Mouse (Mus musculus) hindbrain, embryonic 14.5 days (tissue): ENCODE data around the gene Ube2m. TPM values are rescaled to one million over a fixed set of nuclear protein-coding genes. Genes with fewer than 3 reads are reported as not detected.

Experiments
- ATAC-seq: fragments of 200-750 bp; cut with Nextera tagmentation; 2 replicates; pipeline ENCODE4 v1.8.0; 2017; ENCODE audit warnings: moderate number of reproducible peaks, mild to moderate bottlenecking, moderate TSS enrichment, moderate library complexity; ENCODE audit not compliant: low FRiP score
- DNase-seq: peaks from one replicate; pipeline ENCODE4 v3.0.0-alpha.2; 2015; ENCODE audit warnings: low spot score
- H3K27ac ChIP-seq: fragments of 300-500 bp; sonication (generic); 2 replicates; pipeline ENCODE4 v1.5.1; 2014; ENCODE audit warnings: mild to moderate bottlenecking, moderate library complexity
- H3K27me3 ChIP-seq: fragments of 300-500 bp; sonication (generic); 2 replicates; pipeline ENCODE4 v1.6.1; 2014; ENCODE audit warnings: mild to moderate bottlenecking, low read length, mixed read lengths; ENCODE audit not compliant: control insufficient read depth, insufficient read depth
- H3K36me3 ChIP-seq: fragments of 300-500 bp; sonication (generic); replicated peaks from 2 replicates; pipeline ENCODE4 v1.6.1; 2014; ENCODE audit not compliant: control insufficient read depth, insufficient read depth
- H3K4me1 ChIP-seq: fragments of 300-500 bp; sonication (generic); replicated peaks from 2 replicates; pipeline ENCODE4 v1.6.1; 2014; ENCODE audit warnings: antibody characterized with exemption, low read length, mixed read lengths; ENCODE audit not compliant: control insufficient read depth, insufficient read depth
- H3K4me2 ChIP-seq: fragments of 300-500 bp; sonication (generic); replicated peaks from 2 replicates; pipeline ENCODE4 v1.6.1; 2014; ENCODE audit warnings: mild to moderate bottlenecking, moderate library complexity
- H3K4me3 ChIP-seq: fragments of 300-500 bp; sonication (generic); replicated peaks from 2 replicates; pipeline ENCODE4 v1.5.1; 2014; ENCODE audit warnings: mild to moderate bottlenecking, low read length
- H3K9ac ChIP-seq: fragments of 300-500 bp; sonication (generic); 2 replicates; pipeline ENCODE4 v1.6.1; 2014
- H3K9me3 ChIP-seq: fragments of 300-500 bp; sonication (generic); 2 replicates; pipeline ENCODE4 v1.6.1; 2016; ENCODE audit warnings: low read length; ENCODE audit not compliant: control insufficient read depth
- WGBS: fragments of 180-500 bp; shearing (Covaris S2); extraction: QIAGEN DNeasy Blood & Tissue Kit; methylation state at CpG from one replicate; pipeline ENCODE4 v1.1.7; 2014; 5-methylcytosine and 5-hydroxymethylcytosine counted together
- polyA plus RNA-seq: library from polyadenylated mRNA; unstranded; fragments of >200 nt; fragmentation: Nextera tagmentation; extraction: Ambion mirVana; gene quantifications from 2 replicates; pipeline ENCODE4 v1.2.1, GENCODE M21; 2014

Ube2m gene
- polyA plus RNA-seq, 1 experiment from 2014 or later, result 179 TPM

DNA sequence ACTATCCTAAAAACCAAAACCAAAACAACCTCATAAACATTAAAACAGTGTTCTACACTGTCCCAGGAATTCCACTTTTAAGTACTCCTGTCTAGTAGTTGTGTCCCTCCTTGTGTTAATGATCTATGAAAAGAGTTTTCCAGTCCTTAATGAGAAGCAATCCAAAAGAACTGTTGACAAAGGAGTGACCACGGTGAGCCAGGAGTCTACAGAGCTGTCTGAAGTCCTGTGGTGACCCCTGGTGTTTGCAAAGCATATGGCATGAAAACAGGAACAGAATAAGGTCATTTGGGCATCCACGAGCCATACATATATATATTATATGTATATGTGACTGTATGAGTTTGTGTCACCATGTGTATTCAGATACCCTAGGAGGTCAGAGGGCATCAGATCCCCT is 8.0 kb upstream of the Ube2m start:
- Histone ChIP-seq H3K9me3 (no peaks in the 10 kb centered on the region), H3K9ac (no peak overlapping the region), H3K4me3 (no peak overlapping the region), H3K4me2 (no peak overlapping the region), H3K4me1 (peaks cover 8% of the 10 kb centered on the region), H3K27ac (no peak overlapping the region), H3K36me3 (no peaks in the 10 kb centered on the region), H3K27me3 (peaks cover 43% of the 10 kb centered on the region)
- DNase-seq (peak; percentile 74), ATAC-seq (peak; percentile 32; the same call in 1 of the 2 replicates)
- 6% methylated on average over 2 of the region's 2 CpGs for WGBS

DNA sequence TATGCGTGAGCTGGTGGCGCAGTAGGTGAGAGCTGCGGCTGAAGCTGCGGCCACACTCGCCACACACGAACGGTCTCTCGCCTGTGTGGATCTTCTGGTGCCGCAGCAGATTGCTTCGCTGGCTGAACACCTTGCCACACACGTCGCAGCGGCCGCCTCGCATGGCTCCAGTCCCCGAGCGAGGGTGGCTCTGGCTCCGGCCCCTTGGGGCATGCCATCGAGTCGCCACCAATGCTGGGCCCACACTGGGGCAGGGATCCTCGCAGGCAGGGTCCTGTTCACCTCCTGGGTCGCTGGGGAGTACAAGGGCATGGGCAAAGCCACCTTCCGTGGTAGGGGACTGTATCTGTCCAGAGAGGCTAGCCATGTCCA is 6.2 kb upstream of the Ube2m start:
- ATAC-seq (no peak; the same call in none of the 2 replicates), DNase-seq (no peak)
- 3% methylated on average over 23 of the region's 23 CpGs for WGBS

DNA sequence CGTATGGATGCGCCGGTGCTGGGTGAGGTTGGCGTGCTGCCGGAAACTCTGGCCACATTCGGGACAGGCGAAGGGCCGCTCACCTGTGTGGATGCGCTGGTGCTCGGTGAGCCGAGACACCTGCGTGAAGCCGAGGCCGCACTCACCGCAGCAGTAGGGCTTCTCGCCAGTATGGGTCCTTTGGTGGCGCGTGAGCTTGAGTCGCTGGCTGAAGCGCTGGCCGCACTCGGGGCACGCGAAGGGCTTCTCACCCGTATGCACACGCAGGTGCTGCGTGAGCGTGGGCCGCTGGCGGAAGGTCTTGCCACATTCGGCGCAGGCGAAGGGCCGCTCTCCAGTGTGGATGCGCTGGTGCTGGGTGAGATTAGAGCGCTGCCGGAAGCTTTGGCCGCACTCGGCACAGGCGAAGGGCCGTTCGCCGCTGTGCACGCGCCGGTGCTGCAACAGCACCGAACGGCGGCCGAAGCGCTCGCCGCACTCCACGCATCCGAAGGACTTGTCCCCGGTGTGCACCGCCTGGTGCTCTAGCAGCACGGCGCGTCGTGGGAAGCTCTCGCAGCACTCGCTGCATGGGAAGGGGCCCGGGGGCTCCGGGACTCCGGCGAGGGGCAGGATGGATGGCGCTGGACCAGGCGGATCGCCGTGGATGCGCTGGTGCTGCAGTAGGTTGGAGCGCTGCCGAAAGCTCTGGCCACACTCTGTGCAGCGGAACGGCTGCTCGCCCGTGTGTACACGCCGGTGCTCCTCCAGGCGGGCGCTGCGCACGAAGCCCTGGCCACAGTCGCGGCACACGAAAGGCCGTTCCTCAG is 5.6 kb upstream of the Ube2m start:
- H3K27ac ChIP-seq, result peak overlapping the region; percentile 62
- peak overlapping the region; percentile 84 for H3K9ac ChIP-seq
- peaks cover 43% of the 10 kb centered on the region for H3K27me3 ChIP-seq
- ATAC-seq, result peak; percentile 56
- peak; percentile 44 for DNase-seq
- H3K9me3 ChIP-seq, result no peaks in the 10 kb centered on the region
- H3K4me3 ChIP-seq, result peak overlapping the region; percentile 46
- H3K4me1 ChIP-seq, result peaks cover 15% of the 10 kb centered on the region
- no peaks in the 10 kb centered on the region for H3K36me3 ChIP-seq
- WGBS, result 3% methylated on average over 88 of the region's 88 CpGs
- H3K4me2 ChIP-seq, result peak overlapping the region; percentile 96

More for the DNA sequence above, 6.2 kb upstream of the Ube2m start:
- H3K4me2 ChIP-seq, result peak overlapping the region; percentile 96
- peak overlapping the region; percentile 62 for H3K27ac ChIP-seq
- H3K36me3 ChIP-seq, result no peaks in the 10 kb centered on the region
- peak overlapping the region; percentile 84 for H3K9ac ChIP-seq
- H3K27me3 ChIP-seq, result peaks cover 43% of the 10 kb centered on the region
- peak overlapping the region; percentile 46 for H3K4me3 ChIP-seq
- H3K4me1 ChIP-seq, result peaks cover 9% of the 10 kb centered on the region
- no peaks in the 10 kb centered on the region for H3K9me3 ChIP-seq

DNA sequence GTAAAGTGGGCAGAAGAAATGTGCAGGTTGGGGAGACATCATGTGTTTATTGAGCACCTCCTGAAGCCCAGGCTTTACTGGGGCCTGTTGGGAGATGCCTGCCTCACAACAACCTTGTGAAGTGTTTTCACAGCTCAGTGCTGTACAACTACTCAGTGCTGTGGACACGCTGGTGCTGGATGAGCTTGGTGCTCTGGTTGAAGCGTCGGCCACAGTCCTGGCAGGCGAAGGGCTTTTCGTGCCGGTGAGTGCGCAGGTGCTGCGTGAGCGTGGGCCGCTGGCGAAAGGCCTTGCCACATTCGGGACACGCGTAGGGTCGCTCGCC is 5.0 kb upstream of the Ube2m start:
- Histone ChIP-seq H3K36me3 (no peaks in the 10 kb centered on the region), H3K27me3 (peaks cover 43% of the 10 kb centered on the region), H3K4me3 (peak overlapping the region; percentile 46), H3K27ac (no peak overlapping the region; the same call in 1 of the 2 replicates), H3K9me3 (no peaks in the 10 kb centered on the region), H3K4me2 (peak overlapping the region; percentile 96), H3K9ac (peak overlapping the region; percentile 84), H3K4me1 (peaks cover 16% of the 10 kb centered on the region)
- DNase-seq (no peak), ATAC-seq (no peak)
- 41% methylated on average over 16 of the region's 16 CpGs for WGBS

DNA sequence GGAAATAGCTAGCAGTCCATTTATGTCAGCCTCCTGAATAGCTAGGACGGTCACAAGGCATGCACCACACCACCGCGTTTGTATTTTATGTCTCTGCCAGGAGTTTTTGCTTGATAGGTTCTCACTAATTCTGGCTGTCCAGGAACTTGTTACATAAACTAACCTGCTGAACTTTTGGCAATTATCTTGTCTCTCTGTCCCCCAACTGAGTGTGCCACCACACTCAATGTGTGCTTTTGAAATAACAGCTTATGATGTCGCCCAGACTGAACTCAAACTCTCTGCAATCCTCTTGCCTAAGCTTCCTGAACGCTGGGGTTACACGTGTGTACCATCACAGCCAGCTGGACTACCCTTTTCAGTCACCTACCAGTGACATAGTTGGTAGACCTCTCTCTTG is 4.4 kb upstream of the Ube2m start:
- H3K36me3 ChIP-seq, result no peaks in the 10 kb centered on the region
- no peak overlapping the region for H3K4me2 ChIP-seq
- peaks cover 43% of the 10 kb centered on the region for H3K27me3 ChIP-seq
- DNase-seq (no peak), ATAC-seq (no peak)
- WGBS, result 80% methylated on average over 6 of the region's 6 CpGs
- no peak overlapping the region for H3K4me3 ChIP-seq
- H3K9ac ChIP-seq, result no peak overlapping the region
- peaks cover 16% of the 10 kb centered on the region for H3K4me1 ChIP-seq
- H3K27ac ChIP-seq, result no peak overlapping the region
- H3K9me3 ChIP-seq, result no peaks in the 10 kb centered on the region

DNA sequence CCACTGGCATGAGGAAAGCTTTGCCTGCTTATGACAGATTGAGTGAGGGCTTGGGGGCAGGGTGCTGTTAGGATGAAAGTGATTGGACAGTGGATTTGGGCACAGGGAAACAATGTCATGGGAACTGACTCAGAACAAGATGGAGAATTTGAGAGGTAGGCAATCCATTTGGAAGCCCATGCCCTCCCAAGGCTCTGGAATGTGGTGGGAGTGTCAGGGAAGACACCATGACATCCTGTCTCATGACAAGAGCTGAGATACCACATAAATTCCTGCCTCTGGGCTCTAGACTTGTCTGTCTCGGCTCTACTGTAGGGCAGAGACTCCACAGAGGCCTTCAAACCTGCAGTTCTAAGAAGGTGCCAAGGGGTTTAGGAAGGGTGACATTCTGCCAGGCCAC is 3.2 kb upstream of the Ube2m start:
- Histone ChIP-seq H3K9ac (no peak overlapping the region), H3K4me1 (peaks cover 25% of the 10 kb centered on the region), H3K4me2 (no peak overlapping the region), H3K27me3 (peaks cover 43% of the 10 kb centered on the region), H3K27ac (no peak overlapping the region), H3K4me3 (no peak overlapping the region), H3K36me3 (peaks cover 5% of the 10 kb centered on the region), H3K9me3 (no peaks in the 10 kb centered on the region)
- ATAC-seq (no peak), DNase-seq (no peak)
- 91% methylated on average over 1 of the region's 1 CpGs for WGBS

DNA sequence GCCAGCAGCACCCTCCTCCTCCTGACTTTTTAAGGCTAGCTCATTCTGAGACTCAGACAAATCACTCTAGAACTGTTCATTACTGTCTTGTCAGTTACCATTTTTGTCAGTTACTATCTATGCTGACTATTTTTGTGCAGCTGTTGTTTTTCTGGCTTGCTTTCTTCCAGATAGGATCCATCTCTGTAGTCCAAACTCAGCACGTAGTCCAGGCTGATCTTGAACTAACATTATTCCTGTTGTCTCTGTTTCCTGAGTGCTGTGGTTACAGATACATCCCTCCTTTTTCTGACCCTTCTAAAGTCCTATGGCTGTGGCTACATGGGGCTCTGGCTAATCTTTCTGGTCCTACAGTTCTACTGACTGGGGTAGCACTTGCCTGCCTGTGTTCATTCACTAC is 1.1 kb upstream of the Ube2m start:
- Histone ChIP-seq H3K4me1 (peaks cover 31% of the 10 kb centered on the region), H3K27me3 (peaks cover 27% of the 10 kb centered on the region), H3K4me2 (peak overlapping the region; percentile 87), H3K36me3 (peaks cover 18% of the 10 kb centered on the region), H3K27ac (no peak overlapping the region), H3K4me3 (peak overlapping the region; percentile 81; the same call in 1 of the 2 replicates), H3K9ac (peak overlapping the region; percentile 94), H3K9me3 (no peaks in the 10 kb centered on the region)
- no peak for ATAC-seq
- DNase-seq, result no peak
- WGBS, result 92% methylated on average over 1 of the region's 1 CpGs

DNA sequence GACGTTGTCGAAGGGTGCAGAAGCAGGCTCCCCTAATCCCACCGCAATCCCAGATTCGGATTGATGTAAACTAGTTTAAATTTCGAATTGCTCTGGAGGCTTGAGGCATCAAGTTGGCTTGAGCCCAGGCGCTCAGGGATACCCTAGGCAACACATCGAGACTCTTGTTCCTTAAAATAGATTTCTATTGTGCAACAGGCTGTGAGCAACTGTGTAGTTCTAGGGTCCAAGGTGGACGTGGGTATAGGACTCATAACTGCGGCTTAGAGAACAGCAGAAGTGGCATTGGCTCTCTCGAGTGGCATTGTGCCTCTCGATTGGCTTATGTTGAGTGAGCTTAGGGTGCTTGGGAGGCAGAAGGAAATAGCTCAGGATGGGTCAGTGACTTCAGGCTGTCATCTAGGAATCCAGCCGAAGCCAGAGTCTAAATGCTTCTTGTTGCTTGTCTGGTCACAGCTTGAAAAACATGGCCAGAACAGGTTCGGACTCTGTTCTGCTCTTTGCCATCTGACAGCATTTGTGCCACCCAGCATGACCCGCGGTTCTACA is 620 bp upstream of the Ube2m start:
- 24% methylated on average over 15 of the region's 15 CpGs for WGBS
- no peak for ATAC-seq

DNA sequence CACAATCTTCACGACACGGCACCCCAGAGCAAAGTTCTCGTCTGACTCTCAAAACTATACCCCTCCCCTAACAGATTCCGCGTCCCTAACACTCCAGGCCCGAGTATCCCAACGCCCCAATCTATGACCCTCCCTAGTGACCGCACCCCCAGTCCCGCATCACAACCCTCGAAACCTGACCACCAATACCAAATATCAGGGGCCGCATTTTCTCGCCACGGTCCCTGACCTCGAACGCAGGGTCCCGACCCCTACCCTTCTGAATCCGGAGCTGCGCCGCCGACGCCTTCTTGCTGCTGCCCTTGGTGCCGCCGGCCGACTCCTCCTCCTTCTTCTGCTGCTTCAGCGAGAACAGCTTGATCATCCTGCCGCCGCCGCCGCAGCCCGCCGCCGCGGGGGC is 709 bp downstream of the Ube2m start:
- Histone ChIP-seq H3K9ac (peak overlapping the region; percentile 94), H3K27ac (peak overlapping the region; percentile 99), H3K4me1 (peaks cover 35% of the 10 kb centered on the region), H3K36me3 (peaks cover 29% of the 10 kb centered on the region), H3K27me3 (peaks cover 10% of the 10 kb centered on the region), H3K9me3 (no peaks in the 10 kb centered on the region), H3K4me3 (peak overlapping the region; percentile 81), H3K4me2 (peak overlapping the region; percentile 87)
- DNase-seq (peak; percentile 26), ATAC-seq (no peak)
- under 1% methylated on average over 29 of the region's 33 CpGs for WGBS

More for the DNA sequence above, 620 bp upstream of the Ube2m start:
- Histone ChIP-seq H3K36me3 (peaks cover 18% of the 10 kb centered on the region), H3K27me3 (peaks cover 23% of the 10 kb centered on the region), H3K9me3 (no peaks in the 10 kb centered on the region), H3K4me1 (peaks cover 31% of the 10 kb centered on the region), H3K4me2 (peak overlapping the region; percentile 87), H3K9ac (peak overlapping the region; percentile 94), H3K27ac (peak overlapping the region; percentile 99), H3K4me3 (peak overlapping the region; percentile 81)
- no peak for DNase-seq
